Mouse (Mus musculus): ENCODE results near the gene Rpa1. TPM values are rescaled to one million over a fixed set of nuclear protein-coding genes. Genes with fewer than 3 reads are reported as not detected.

Gene Rpa1
- polyA plus RNA-seq, 1 experiment, result 62.8 TPM

GRCm38 (mm10) chr11:75263964-75264312, 84.2 kb downstream of the Rpa1 start:
- H3K4me3 ChIP-seq (ENCODE audit: control insufficient read depth, insufficient read depth, low read length), result no peak overlapping the region
- H3K36me3 ChIP-seq (ENCODE audit: control insufficient read depth, insufficient read depth, low read length), result 0 out of 2 replicates have a peak, but pooled peaks cover 7% of the 10 kb centered on the region
- 93% methylated on average over 6 of the region's 6 CpGs for WGBS
- H3K27ac ChIP-seq (ENCODE audit: control insufficient read depth, insufficient read depth, low read length), result no peak overlapping the region
- TF ChIP-seq CTCF (IDR thresholded peaks at IDR 0.05; ENCODE audit: borderline replicate concordance, control insufficient read depth, extremely low read depth, insufficient read depth, low read length, poor library complexity) (no peak), POLR2A (IDR thresholded peaks at IDR 0.05; ENCODE audit: control insufficient read depth, extremely low read depth, insufficient read depth, low read length, poor library complexity) (no peak)
- peaks cover 9% of the 10 kb centered on the region for H3K4me1 ChIP-seq (replicated peaks; ENCODE audit: control insufficient read depth, insufficient read depth, low read length)
- H3K27me3 ChIP-seq (ENCODE audit: control insufficient read depth, insufficient read depth, low read length), result no peaks in the 10 kb centered on the region
- DNase-seq, result no peak

GRCm38 (mm10) chr11:75263274-75263963, 84.7 kb downstream of the Rpa1 start:
- H3K4me3 ChIP-seq (ENCODE audit: control insufficient read depth, insufficient read depth, low read length), result no peak overlapping the region
- no peaks in the 10 kb centered on the region for H3K27me3 ChIP-seq (ENCODE audit: control insufficient read depth, insufficient read depth, low read length)
- no peak for DNase-seq
- 0 out of 2 replicates have a peak, but pooled peaks cover 7% of the 10 kb centered on the region for H3K36me3 ChIP-seq (ENCODE audit: control insufficient read depth, insufficient read depth, low read length)
- WGBS, result 94% methylated on average over 15 of the region's 15 CpGs
- no peak overlapping the region for H3K27ac ChIP-seq (ENCODE audit: control insufficient read depth, insufficient read depth, low read length)
- no peak for TF ChIP-seq CTCF (IDR thresholded peaks at IDR 0.05; ENCODE audit: borderline replicate concordance, control insufficient read depth, extremely low read depth, insufficient read depth, low read length, poor library complexity)
- TF ChIP-seq POLR2A (IDR thresholded peaks at IDR 0.05; ENCODE audit: control insufficient read depth, extremely low read depth, insufficient read depth, low read length, poor library complexity), result no peak
- peaks cover 9% of the 10 kb centered on the region for H3K4me1 ChIP-seq (replicated peaks; ENCODE audit: control insufficient read depth, insufficient read depth, low read length)

GRCm38 (mm10) chr11:75262791-75263190, 85.3 kb downstream of the Rpa1 start:
- Histone ChIP-seq H3K36me3 (ENCODE audit: control insufficient read depth, insufficient read depth, low read length) (0 out of 2 replicates have a peak, but pooled peaks cover 7% of the 10 kb centered on the region), H3K4me3 (ENCODE audit: control insufficient read depth, insufficient read depth, low read length) (no peak overlapping the region), H3K4me1 (replicated peaks; ENCODE audit: control insufficient read depth, insufficient read depth, low read length) (peaks cover 5% of the 10 kb centered on the region), H3K27me3 (ENCODE audit: control insufficient read depth, insufficient read depth, low read length) (no peaks in the 10 kb centered on the region), H3K27ac (ENCODE audit: control insufficient read depth, insufficient read depth, low read length) (no peak overlapping the region)
- no peak for TF ChIP-seq POLR2A (IDR thresholded peaks at IDR 0.05; ENCODE audit: control insufficient read depth, extremely low read depth, insufficient read depth, low read length, poor library complexity)
- no peak for TF ChIP-seq CTCF (IDR thresholded peaks at IDR 0.05; ENCODE audit: borderline replicate concordance, control insufficient read depth, extremely low read depth, insufficient read depth, low read length, poor library complexity)
- no peak for DNase-seq
- WGBS, result 53% methylated on average over 5 of the region's 5 CpGs

- Histone ChIP-seq H3K27ac (ENCODE audit: control insufficient read depth, insufficient read depth, low read length) (no peak overlapping the region), H3K36me3 (ENCODE audit: control insufficient read depth, insufficient read depth, low read length) (0 out of 2 replicates have a peak, but pooled peaks cover 7% of the 10 kb centered on the region), H3K4me1 (replicated peaks; ENCODE audit: control insufficient read depth, insufficient read depth, low read length) (peaks cover 3% of the 10 kb centered on the region), H3K4me3 (ENCODE audit: control insufficient read depth, insufficient read depth, low read length) (no peak overlapping the region), H3K27me3 (ENCODE audit: control insufficient read depth, insufficient read depth, low read length) (no peaks in the 10 kb centered on the region)
- no peak for TF ChIP-seq POLR2A (IDR thresholded peaks at IDR 0.05; ENCODE audit: control insufficient read depth, extremely low read depth, insufficient read depth, low read length, poor library complexity)
- no peak for TF ChIP-seq CTCF (IDR thresholded peaks at IDR 0.05; ENCODE audit: borderline replicate concordance, control insufficient read depth, extremely low read depth, insufficient read depth, low read length, poor library complexity)
- DNase-seq, result no peak
- WGBS, result 96% methylated on average over 3 of the region's 3 CpGs
Measured at GRCm38 (mm10) chr11:75262181-75262580, 85.9 kb downstream of the Rpa1 start.

GRCm38 (mm10) chr11:75261730-75262129, 86.4 kb downstream of the Rpa1 start:
- 95% methylated on average over 4 of the region's 4 CpGs for WGBS

GRCm38 (mm10) chr11:75261016-75261415, 87.1 kb downstream of the Rpa1 start:
- DNase-seq, result no peak
- Histone ChIP-seq H3K27me3 (ENCODE audit: control insufficient read depth, insufficient read depth, low read length) (no peaks in the 10 kb centered on the region), H3K4me1 (replicated peaks; ENCODE audit: control insufficient read depth, insufficient read depth, low read length) (peaks cover 3% of the 10 kb centered on the region), H3K27ac (ENCODE audit: control insufficient read depth, insufficient read depth, low read length) (no peak overlapping the region), H3K36me3 (ENCODE audit: control insufficient read depth, insufficient read depth, low read length) (0 out of 2 replicates have a peak, but pooled peaks cover 3% of the 10 kb centered on the region), H3K4me3 (ENCODE audit: control insufficient read depth, insufficient read depth, low read length) (no peak overlapping the region)
- TF ChIP-seq POLR2A (IDR thresholded peaks at IDR 0.05; ENCODE audit: control insufficient read depth, extremely low read depth, insufficient read depth, low read length, poor library complexity) (no peak), CTCF (IDR thresholded peaks at IDR 0.05; ENCODE audit: borderline replicate concordance, control insufficient read depth, extremely low read depth, insufficient read depth, low read length, poor library complexity) (no peak)
- 94% methylated on average over 2 of the region's 2 CpGs for WGBS

More at GRCm38 (mm10) chr11:75261730-75262129, 86.4 kb downstream of the Rpa1 start:
- Histone ChIP-seq H3K27me3 (ENCODE audit: control insufficient read depth, insufficient read depth, low read length) (no peaks in the 10 kb centered on the region), H3K36me3 (ENCODE audit: control insufficient read depth, insufficient read depth, low read length) (0 out of 2 replicates have a peak, but pooled peaks cover 7% of the 10 kb centered on the region), H3K27ac (ENCODE audit: control insufficient read depth, insufficient read depth, low read length) (no peak overlapping the region), H3K4me1 (replicated peaks; ENCODE audit: control insufficient read depth, insufficient read depth, low read length) (peaks cover 3% of the 10 kb centered on the region), H3K4me3 (ENCODE audit: control insufficient read depth, insufficient read depth, low read length) (no peak overlapping the region)
- DNase-seq, result no peak
- TF ChIP-seq CTCF (IDR thresholded peaks at IDR 0.05; ENCODE audit: borderline replicate concordance, control insufficient read depth, extremely low read depth, insufficient read depth, low read length, poor library complexity) (no peak), POLR2A (IDR thresholded peaks at IDR 0.05; ENCODE audit: control insufficient read depth, extremely low read depth, insufficient read depth, low read length, poor library complexity) (no peak)
